Mouse (Mus musculus): Measurements from ENCODE around the gene Ryr1. TPM values are rescaled to one million over a fixed set of nuclear protein-coding genes. Genes with fewer than 3 reads are reported as not detected.

Gene Ryr1
- total and polyA plus RNA-seq, 2 experiments from 2014 or later: 7.0 to 15.2 TPM

DNA sequence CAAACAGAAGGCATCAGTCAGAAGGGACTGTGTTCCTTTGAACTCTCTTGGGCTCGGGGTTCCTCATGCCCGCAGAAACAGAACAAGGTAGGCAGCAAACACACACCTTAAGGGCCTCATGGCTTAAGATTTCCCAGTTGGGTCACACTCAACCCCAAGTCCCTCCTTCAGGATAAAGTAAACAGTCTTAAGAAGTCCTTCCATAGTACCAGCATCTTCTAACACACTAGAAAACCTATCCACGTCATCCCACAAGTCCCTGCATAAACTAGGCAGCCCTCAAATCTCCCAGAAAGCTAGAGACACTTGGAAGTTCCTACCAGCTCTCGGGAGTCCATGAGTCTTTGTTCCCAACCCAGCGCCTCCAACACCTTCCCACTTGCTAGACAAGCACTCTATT lies 37.3 kb upstream of the Ryr1 start:
- no peak overlapping the region for H3K4me3 ChIP-seq (ENCODE audit: low read depth, low read length)
- no peak overlapping the region for H3K9ac ChIP-seq (replicated peaks; ENCODE audit: low read length, poor library complexity, severe bottlenecking)
- no peaks in the 10 kb centered on the region for H3K9me3 ChIP-seq (ENCODE audit: low read length)
- 0 out of 2 replicates have a peak, but pooled peaks cover 3% of the 10 kb centered on the region for H3K4me1 ChIP-seq (ENCODE audit: insufficient read depth, low read length)
- H3K4me2 ChIP-seq (ENCODE audit: low read depth, low read length, poor library complexity, severe bottlenecking): no peak overlapping the region
- no peak overlapping the region for H3K27ac ChIP-seq (ENCODE audit: low read depth, low read length)
- 92% methylated on average over 5 of the region's 5 CpGs for WGBS
- no peak for DNase-seq (ENCODE audit: low spot score)
- H3K27me3 ChIP-seq (ENCODE audit: insufficient read depth, low read length): 0 out of 2 replicates have a peak, but pooled peaks cover 5% of the 10 kb centered on the region
- peaks cover 31% of the 10 kb centered on the region for H3K36me3 ChIP-seq (ENCODE audit: insufficient read depth, low read length)
- ATAC-seq (ENCODE audit: low FRiP score): no peak
- TF ChIP-seq CTCF (IDR thresholded peaks at IDR 0.05): no peak

DNA sequence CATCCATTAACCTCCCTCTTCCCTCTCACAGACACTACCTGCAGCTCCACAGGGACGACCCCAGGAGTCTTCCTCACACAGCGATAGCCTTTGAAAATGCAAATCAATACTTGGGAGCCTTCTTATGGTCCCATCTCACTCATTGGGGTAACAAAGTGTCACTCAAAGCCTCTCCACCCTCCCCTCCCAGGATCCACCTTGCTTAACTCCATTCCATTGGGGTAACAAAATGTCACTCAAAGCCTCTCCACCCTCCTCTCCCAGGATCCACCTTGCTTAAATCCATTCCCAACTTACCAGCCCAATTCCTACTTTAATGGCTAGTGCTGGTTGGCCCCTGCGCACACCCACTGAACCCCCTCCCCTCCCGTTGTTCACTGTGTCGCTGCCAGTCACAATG lies 33.3 kb upstream of the Ryr1 start:
- Histone ChIP-seq H3K4me3 (ENCODE audit: low read depth, low read length) (no peak overlapping the region), H3K4me1 (ENCODE audit: insufficient read depth, low read length) (no peaks in the 10 kb centered on the region), H3K4me2 (ENCODE audit: low read depth, low read length, poor library complexity, severe bottlenecking) (no peak overlapping the region), H3K27ac (ENCODE audit: low read depth, low read length) (no peak overlapping the region), H3K9ac (replicated peaks; ENCODE audit: low read length, poor library complexity, severe bottlenecking) (no peak overlapping the region), H3K27me3 (ENCODE audit: insufficient read depth, low read length) (0 out of 2 replicates have a peak, but pooled peaks cover 5% of the 10 kb centered on the region), H3K9me3 (ENCODE audit: low read length) (no peaks in the 10 kb centered on the region), H3K36me3 (ENCODE audit: insufficient read depth, low read length) (peaks cover 21% of the 10 kb centered on the region)
- peak; percentile 22 for DNase-seq (ENCODE audit: low spot score)
- 2% methylated on average over 5 of the region's 5 CpGs for WGBS
- no peak for ATAC-seq (ENCODE audit: low FRiP score)
- no peak for TF ChIP-seq CTCF (IDR thresholded peaks at IDR 0.05)

DNA sequence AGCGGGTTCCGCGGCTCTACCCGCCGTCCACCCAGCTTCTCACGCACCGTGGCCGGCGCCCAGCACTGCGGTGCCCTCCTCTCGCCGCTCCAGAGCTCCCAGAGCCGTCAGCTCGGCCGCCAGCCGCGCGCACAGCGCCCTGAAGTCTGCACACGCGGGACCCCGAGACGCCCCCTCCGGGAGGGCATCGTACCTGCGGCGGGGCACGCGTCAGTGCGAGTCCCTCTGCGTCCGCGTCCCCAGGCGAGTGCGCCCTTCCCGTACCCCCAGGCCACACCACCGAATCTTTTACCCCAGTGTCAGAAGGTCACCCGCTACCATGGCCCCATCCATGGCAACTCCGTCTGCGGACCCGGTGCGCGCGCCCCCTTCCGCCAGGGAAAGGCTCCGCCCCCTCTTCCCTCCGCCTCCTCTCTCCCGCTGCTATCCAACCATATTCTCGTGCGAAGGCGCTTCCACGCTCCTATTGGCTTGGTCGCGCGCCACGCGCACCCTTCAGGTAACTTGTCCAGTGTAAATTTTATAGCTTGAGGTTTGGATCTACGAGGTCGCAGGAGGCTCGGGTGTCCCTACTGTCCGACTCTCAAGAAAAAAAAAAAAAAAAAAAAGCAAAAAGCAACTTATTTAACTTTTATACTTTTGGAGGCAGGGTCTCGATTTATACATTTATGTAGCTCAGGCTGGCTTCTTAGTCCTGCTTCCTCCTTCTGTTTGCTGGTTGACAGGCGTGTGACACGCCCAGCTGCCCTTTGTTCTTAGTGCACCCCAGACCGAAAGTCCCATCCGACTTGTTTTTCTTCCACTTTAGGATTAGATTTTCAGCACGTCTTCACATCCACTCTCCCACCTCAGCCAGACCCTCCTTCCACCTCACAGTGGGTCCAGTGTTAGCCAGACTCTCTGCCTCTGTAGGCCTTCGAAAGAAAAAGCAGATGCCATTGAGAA lies 31.1 kb upstream of the Ryr1 start, which contains the start of gene Fam98c:
Gene Fam98c, minus strand, starts transcription at position 397 of the 945 bp plus-strand sequence.
- 4% methylated on average over 54 of the region's 68 CpGs for WGBS
- DNase-seq (ENCODE audit: low spot score): peak; percentile 90
- TF ChIP-seq CTCF (IDR thresholded peaks at IDR 0.05): peak; percentile 70

DNA sequence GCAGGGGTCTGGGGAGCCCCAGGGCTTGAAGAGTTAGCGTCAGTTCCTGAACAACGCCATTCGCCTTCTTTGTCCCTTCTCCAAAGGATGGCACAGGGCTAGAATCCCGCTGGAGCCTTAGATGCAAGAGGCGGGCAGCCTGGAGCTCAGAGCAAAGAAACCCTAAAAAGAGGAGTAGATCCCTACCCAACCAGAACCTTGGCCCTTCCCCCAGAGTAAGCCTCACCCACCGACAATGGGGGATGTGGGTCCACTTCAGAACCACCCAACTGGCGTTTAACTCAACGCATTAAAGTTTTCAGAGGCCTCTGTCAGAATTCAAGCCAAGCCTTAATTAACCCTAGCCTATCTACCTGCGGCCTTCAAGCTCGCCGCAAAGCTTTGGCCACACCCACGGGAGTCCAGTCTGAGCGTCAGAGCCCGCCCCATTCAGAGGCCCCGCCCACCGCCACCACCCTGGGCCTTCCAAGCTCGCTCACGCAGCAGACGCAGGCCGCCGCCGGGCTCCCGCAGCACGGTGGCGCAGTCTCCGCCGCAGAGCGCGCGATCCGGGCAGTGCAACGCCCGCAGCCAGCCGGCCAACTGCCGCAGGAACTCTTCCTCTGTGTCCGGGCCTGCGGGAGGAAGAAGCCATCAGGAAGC lies 30.3 kb upstream of the Ryr1 start:
- Histone ChIP-seq H3K27ac (ENCODE audit: low read depth, low read length) (peak overlapping the region; percentile 86), H3K27me3 (ENCODE audit: insufficient read depth, low read length) (0 out of 2 replicates have a peak, but pooled peaks cover 5% of the 10 kb centered on the region), H3K9ac (replicated peaks; ENCODE audit: low read length, poor library complexity, severe bottlenecking) (peak overlapping the region; percentile 78), H3K36me3 (ENCODE audit: insufficient read depth, low read length) (no peaks in the 10 kb centered on the region), H3K4me2 (ENCODE audit: low read depth, low read length, poor library complexity, severe bottlenecking) (peak overlapping the region; percentile 89), H3K4me1 (ENCODE audit: insufficient read depth, low read length) (no peaks in the 10 kb centered on the region), H3K4me3 (ENCODE audit: low read depth, low read length) (peak overlapping the region; percentile 74), H3K9me3 (ENCODE audit: low read length) (no peaks in the 10 kb centered on the region)
- TF ChIP-seq CTCF (IDR thresholded peaks at IDR 0.05): peak; percentile 50
- WGBS: 7% methylated on average over 37 of the region's 37 CpGs
- ATAC-seq (ENCODE audit: low FRiP score) (peak; percentile 87), DNase-seq (ENCODE audit: low spot score) (peak; percentile 86)

More for the DNA sequence above, 31.1 kb upstream of the Ryr1 start, which contains the start of gene Fam98c:
- Histone ChIP-seq H3K4me3 (ENCODE audit: low read depth, low read length) (peak within 1 kb of the TSS; percentile 74), H3K27ac (ENCODE audit: low read depth, low read length) (peak within 1 kb of the TSS; percentile 86), H3K36me3 (ENCODE audit: insufficient read depth, low read length) (peaks cover 5% of the 10 kb centered on the region; the same call in 1 of the 2 replicates), H3K27me3 (ENCODE audit: insufficient read depth, low read length) (0 out of 2 replicates have a peak, but pooled peaks cover 5% of the 10 kb centered on the region), H3K4me1 (ENCODE audit: insufficient read depth, low read length) (no peaks in the 10 kb centered on the region), H3K9ac (replicated peaks; ENCODE audit: low read length, poor library complexity, severe bottlenecking) (peak within 1 kb of the TSS; percentile 78), H3K4me2 (ENCODE audit: low read depth, low read length, poor library complexity, severe bottlenecking) (peak within 1 kb of the TSS; percentile 89), H3K9me3 (ENCODE audit: low read length) (no peaks in the 10 kb centered on the region)
- ATAC-seq (ENCODE audit: low FRiP score): peak; percentile 85

DNA sequence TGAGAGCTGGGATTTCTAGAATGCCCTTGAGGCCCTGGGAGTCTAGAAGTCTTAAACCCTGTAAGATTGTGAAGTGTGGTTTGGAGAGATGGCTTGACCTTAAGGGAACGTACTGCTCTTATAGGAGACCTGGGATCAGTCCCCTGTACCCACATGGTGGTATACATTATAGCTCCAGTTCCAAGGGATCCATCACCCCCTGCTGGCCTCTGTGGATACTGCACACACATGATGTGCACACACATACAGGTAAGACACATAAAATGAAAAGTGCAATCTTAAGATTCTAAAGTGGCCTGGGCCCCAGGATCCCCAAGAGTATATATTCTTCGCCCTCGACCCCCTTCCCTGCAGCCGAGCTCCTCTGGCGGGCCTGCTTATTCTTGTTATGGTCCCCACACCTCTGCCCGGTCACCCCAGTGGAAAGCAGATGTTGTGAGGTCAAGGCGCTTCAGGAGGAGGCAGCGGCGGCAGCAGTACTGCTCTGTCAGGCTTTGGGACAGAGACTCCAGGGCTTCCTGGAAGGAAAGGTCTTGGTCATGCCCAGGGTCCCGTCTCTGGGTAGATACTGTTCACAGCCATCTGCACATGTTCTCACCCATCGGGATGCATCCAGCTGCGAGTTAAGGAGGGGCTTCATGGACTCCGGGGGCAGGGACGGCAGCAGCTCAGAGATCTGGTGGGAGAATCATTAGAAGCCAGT lies 29.2 kb upstream of the Ryr1 start:
- 98% methylated on average over 14 of the region's 14 CpGs for WGBS
- ATAC-seq (ENCODE audit: low FRiP score): no peak

More for the DNA sequence above, 29.2 kb upstream of the Ryr1 start:
- Histone ChIP-seq H3K9me3 (ENCODE audit: low read length) (no peaks in the 10 kb centered on the region), H3K36me3 (ENCODE audit: insufficient read depth, low read length) (no peaks in the 10 kb centered on the region), H3K27ac (ENCODE audit: low read depth, low read length) (no peak overlapping the region), H3K4me1 (ENCODE audit: insufficient read depth, low read length) (no peaks in the 10 kb centered on the region), H3K9ac (replicated peaks; ENCODE audit: low read length, poor library complexity, severe bottlenecking) (no peak overlapping the region), H3K4me3 (ENCODE audit: low read depth, low read length) (no peak overlapping the region), H3K4me2 (ENCODE audit: low read depth, low read length, poor library complexity, severe bottlenecking) (no peak overlapping the region), H3K27me3 (ENCODE audit: insufficient read depth, low read length) (0 out of 2 replicates have a peak, but pooled peaks cover 5% of the 10 kb centered on the region)
- TF ChIP-seq CTCF (IDR thresholded peaks at IDR 0.05): peak; percentile 34; the same call in 1 of the 2 replicates
- DNase-seq (ENCODE audit: low spot score): no peak
